In the genomic region with DNA sequence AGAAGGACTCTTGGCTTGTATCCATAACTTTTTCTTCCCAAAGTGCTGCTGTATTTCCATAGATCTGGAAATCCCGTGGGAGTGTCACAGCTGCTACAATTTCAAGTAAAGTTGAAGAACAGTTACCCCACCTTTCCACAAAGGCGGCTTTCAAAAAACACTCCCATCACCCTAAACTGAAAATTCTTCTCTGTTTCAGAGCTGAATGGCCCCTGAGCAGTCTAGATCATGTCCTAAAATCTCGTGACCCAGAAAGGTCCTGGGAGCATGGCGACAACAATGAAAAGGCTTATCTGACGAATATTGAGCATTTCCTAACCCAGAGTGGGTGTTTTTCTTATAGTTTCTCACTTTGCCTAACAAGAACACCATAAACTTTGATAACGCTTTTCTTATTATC, we compare ENCODE assay signal across 26 mouse cellular contexts.
DNase-seq lines count a peak whose midpoint lies in the region; ATAC-seq and TF ChIP-seq lines count a peak whose summit lies in the region.
"Had no signal": no experiment of that assay in that cellular context is flagged by ENCODE, and none has a peak within 500 bp of the region (broad histone marks: within the 10 kb centered on the region; RNA-seq: fewer than 3 reads in every experiment).

No protein-coding gene starts in this region.

- no peak overlapping the region for H3K4me2 ChIP-seq in midbrain, embryonic 16.5 days (ENCODE audit: low read length)
- H3K4me2 ChIP-seq: embryonic facial prominence, embryonic 13.5 days; embryonic facial prominence, embryonic 15.5 days; forebrain, embryonic 13.5 days; forebrain, embryonic 15.5 days had no signal

- no peak for TF ChIP-seq EP300 in heart, adult 2 months (IDR thresholded peaks at IDR 0.05; ENCODE audit: insufficient read depth, low read depth, low read length)

- no peak for TF ChIP-seq CTCF in heart, adult 2 months (IDR thresholded peaks at IDR 0.05)

- H3K36me3 ChIP-seq in midbrain, embryonic 10.5 days, result no peaks in the 10 kb centered on the region
- H3K36me3 ChIP-seq in midbrain, embryonic 16.5 days (ENCODE audit: control insufficient read depth, insufficient read depth, low read length), result no peaks in the 10 kb centered on the region
- no peaks in the 10 kb centered on the region for H3K36me3 ChIP-seq in heart, adult 2 months (ENCODE audit: control insufficient read depth, insufficient read depth, low read length)
- H3K36me3 ChIP-seq: embryonic facial prominence, embryonic 13.5 days; embryonic facial prominence, embryonic 15.5 days; forebrain, embryonic 15.5 days; G1E had no signal

- H3K4me3 ChIP-seq in midbrain, embryonic 10.5 days, result no peak overlapping the region
- no peak overlapping the region for H3K4me3 ChIP-seq in midbrain, embryonic 16.5 days (ENCODE audit: low read depth, low read length)
- no peak overlapping the region for H3K4me3 ChIP-seq in heart, adult 2 months
- H3K4me3 ChIP-seq: embryonic facial prominence, embryonic 13.5 days; embryonic facial prominence, embryonic 15.5 days; erythroblast, embryonic 14.5 days; forebrain, embryonic 13.5 days; forebrain, embryonic 15.5 days had no signal

- H3K9ac ChIP-seq in midbrain, embryonic 16.5 days (ENCODE audit: low read depth, low read length), result no peak overlapping the region
- H3K9ac ChIP-seq in heart, adult 2 months (ENCODE audit: low read depth, low read length), result no peak overlapping the region
- H3K9ac ChIP-seq: embryonic facial prominence, embryonic 13.5 days; embryonic facial prominence, embryonic 15.5 days; forebrain, embryonic 13.5 days; forebrain, embryonic 15.5 days had no signal

- DNase-seq in embryo, embryonic 10 days (ENCODE audit: low spot score), result peak; percentile 3
- no peak for DNase-seq in embryo, embryonic 10.5 days (ENCODE audit: low spot score)
- DNase-seq in midbrain, embryonic 10.5 days (ENCODE audit: low spot score), result no peak
- DNase-seq in Muller cell, postnatal 12 days (ENCODE audit: inconsistent ontology term), result peak; percentile 11
- DNase-seq in retina, postnatal 1 day, result peak; percentile 76
- no peak for DNase-seq in heart, adult 2 months
- DNase-seq: adrenal gland, adult 2 months; adrenal gland, postnatal 10 days; adrenal gland, postnatal 25 days; B cell, adult 2 months; cerebellum, adult 11 months; cerebellum, adult 18-20 months; cerebellum, adult 8-10 months; cerebellum, adult 9-11 months; cerebellum, postnatal 14 days; cerebellum, postnatal 36 days; embryo, embryonic 11 days had no signal

- ATAC-seq in midbrain, embryonic 16.5 days, result no peak
- ATAC-seq: CD4-positive, CD25-positive, alpha-beta regulatory T cell, adult 4 months; forebrain, embryonic 13.5 days; forebrain, embryonic 15.5 days had no signal

- H3K9me3 ChIP-seq in midbrain, embryonic 10.5 days (replicated peaks), result no peaks in the 10 kb centered on the region
- no peaks in the 10 kb centered on the region for H3K9me3 ChIP-seq in midbrain, embryonic 16.5 days (replicated peaks; ENCODE audit: control insufficient read depth, low read length, poor library complexity, severe bottlenecking)
- H3K9me3 ChIP-seq: embryonic facial prominence, embryonic 13.5 days; embryonic facial prominence, embryonic 15.5 days; forebrain, embryonic 13.5 days; forebrain, embryonic 15.5 days; G1E had no signal

- H3K27ac ChIP-seq in midbrain, embryonic 10.5 days (replicated peaks), result peak overlapping the region; percentile 50
- H3K27ac ChIP-seq in midbrain, embryonic 16.5 days (ENCODE audit: low read length), result no peak overlapping the region
- no peak overlapping the region for H3K27ac ChIP-seq in heart, adult 2 months
- H3K27ac ChIP-seq: embryonic facial prominence, embryonic 13.5 days; embryonic facial prominence, embryonic 15.5 days; forebrain, embryonic 13.5 days; forebrain, embryonic 15.5 days had no signal

- 0 out of 2 replicates have a peak, but pooled peaks cover 3% of the 10 kb centered on the region for H3K4me1 ChIP-seq in midbrain, embryonic 10.5 days
- H3K4me1 ChIP-seq in midbrain, embryonic 16.5 days (ENCODE audit: control insufficient read depth, insufficient read depth, low read length), result no peaks in the 10 kb centered on the region
- H3K4me1 ChIP-seq in heart, adult 2 months (ENCODE audit: control insufficient read depth, insufficient read depth, low read length), result no peaks in the 10 kb centered on the region
- H3K4me1 ChIP-seq: embryonic facial prominence, embryonic 13.5 days; embryonic facial prominence, embryonic 15.5 days; forebrain, embryonic 13.5 days; forebrain, embryonic 15.5 days had no signal

- TF ChIP-seq POLR2A in heart, adult 2 months (IDR thresholded peaks at IDR 0.05; ENCODE audit: insufficient read depth, low read depth, low read length), result no peak

- intact Hi-C loops in heart, adult 2 months (cut with DNase I), result no loop called here

- WGBS in midbrain, embryonic 10.5 days, result 72% methylated on average over 6 of the region's 6 CpGs
- WGBS in midbrain, embryonic 16.5 days, result 60% methylated on average over 6 of the region's 6 CpGs
- 68% methylated on average over 6 of the region's 6 CpGs for WGBS in heart, adult 2 months

- no peaks in the 10 kb centered on the region for H3K27me3 ChIP-seq in midbrain, embryonic 10.5 days (ENCODE audit: low read depth, poor library complexity, severe bottlenecking)
- H3K27me3 ChIP-seq in midbrain, embryonic 16.5 days (ENCODE audit: control insufficient read depth, insufficient read depth, low read depth, low read length), result no peaks in the 10 kb centered on the region
- H3K27me3 ChIP-seq in heart, adult 2 months (ENCODE audit: control insufficient read depth, insufficient read depth, low read length), result no peaks in the 10 kb centered on the region
- H3K27me3 ChIP-seq: CH12.LX; embryonic facial prominence, embryonic 13.5 days; embryonic facial prominence, embryonic 15.5 days; forebrain, embryonic 13.5 days; forebrain, embryonic 15.5 days had no signal

- no peaks in the 10 kb centered on the region for H3K79me2 ChIP-seq in heart, adult 2 months (replicated peaks; ENCODE audit: control insufficient read depth, insufficient read depth, low read length)

Comparison
In these comparisons a context has a peak if more than half of its experiments do, and no peak if none do; other contexts are left out.
1. DNase-seq: peak in embryo, embryonic 10 days (single experiment), Muller cell, postnatal 12 days (single experiment) and retina, postnatal 1 day (single experiment); none in embryo, embryonic 10.5 days (single experiment), midbrain, embryonic 10.5 days (single experiment) and heart, adult 2 months (0 of 2).